Mouse (Mus musculus) limb, embryonic 13.5 days (tissue): ENCODE measurements around the gene Ube2o. TPM values are rescaled to one million over a fixed set of nuclear protein-coding genes. Genes with fewer than 3 reads are reported as not detected.

Experiments used
- ATAC-seq: fragments of 200-750 bp; cut with Nextera tagmentation; 2 replicates; pipeline ENCODE4 v1.8.0; 2017; ENCODE audit warnings: low read depth, moderate number of reproducible peaks, moderate TSS enrichment; ENCODE audit not compliant: low FRiP score
- H3K27ac ChIP-seq: fragments of 300-500 bp; sonication (generic); 2 replicates; pipeline ENCODE4 v1.5.1; 2015; ENCODE audit warnings: inconsistent platforms, mild to moderate bottlenecking, moderate library complexity
- H3K27me3 ChIP-seq: fragments of 300-500 bp; sonication (generic); 2 replicates; pipeline ENCODE4 v1.6.1; 2015; ENCODE audit warnings: mild to moderate bottlenecking, inconsistent platforms
- H3K36me3 ChIP-seq: fragments of 300-500 bp; sonication (generic); 2 replicates; pipeline ENCODE4 v1.6.1; 2015; ENCODE audit warnings: inconsistent platforms, mild to moderate bottlenecking, moderate library complexity
- H3K4me1 ChIP-seq: fragments of 300-500 bp; sonication (generic); 2 replicates; pipeline ENCODE4 v1.6.1; 2015; ENCODE audit warnings: inconsistent platforms
- H3K4me2 ChIP-seq: fragments of 300-500 bp; sonication (generic); replicated peaks from 2 replicates; pipeline ENCODE4 v1.6.1; 2015; ENCODE audit warnings: inconsistent platforms, mild to moderate bottlenecking, moderate library complexity
- H3K4me3 ChIP-seq: fragments of 300-500 bp; sonication (generic); 2 replicates; pipeline ENCODE4 v1.5.1; 2015; ENCODE audit warnings: moderate library complexity, mild to moderate bottlenecking, inconsistent platforms
- H3K9ac ChIP-seq: fragments of 300-500 bp; sonication (generic); 2 replicates; pipeline ENCODE4 v1.6.1; 2015; ENCODE audit warnings: mild to moderate bottlenecking, inconsistent platforms
- H3K9me3 ChIP-seq: fragments of 300-500 bp; sonication (generic); 2 replicates; pipeline ENCODE4 v1.6.1; 2016; ENCODE audit warnings: inconsistent platforms
- WGBS: fragments of 180-500 bp; shearing (Covaris S2); methylation state at CpG from one replicate; pipeline ENCODE4 v1.1.7; 2015; 5-methylcytosine and 5-hydroxymethylcytosine counted together
- polyA plus RNA-seq: library from polyadenylated mRNA; unstranded; fragments of >200 nt; fragmentation: Nextera tagmentation; extraction: Ambion mirVana; gene quantifications from 2 replicates; pipeline ENCODE4 v1.2.1, GENCODE M21; 2015

The Ube2o gene
- polyA plus RNA-seq, 1 experiment from 2014 or later, result 10.3 TPM

- Histone ChIP-seq H3K27ac (no peak overlapping the region), H3K9me3 (no peaks in the 10 kb centered on the region), H3K36me3 (no peaks in the 10 kb centered on the region; the same call in 1 of the 2 replicates), H3K4me1 (peaks cover 51% of the 10 kb centered on the region), H3K27me3 (no peaks in the 10 kb centered on the region), H3K4me3 (no peak overlapping the region), H3K9ac (peak overlapping the region; percentile 27; the same call in 1 of the 2 replicates), H3K4me2 (0 out of 2 replicates have a peak overlapping the region, but pooled peaks have one; percentile 2)
- 0 out of 2 replicates have a peak, but pooled peaks have one; percentile 24 for ATAC-seq
- 58% methylated on average over 12 of the region's 12 CpGs for WGBS
Measured at GRCm38 (mm10) chr11:116572756-116573543, 8.3 kb downstream of the Ube2o start.

- Histone ChIP-seq H3K9me3 (no peaks in the 10 kb centered on the region), H3K36me3 (no peaks in the 10 kb centered on the region; the same call in 1 of the 2 replicates), H3K4me1 (peaks cover 51% of the 10 kb centered on the region), H3K27me3 (no peaks in the 10 kb centered on the region), H3K4me2 (no peak overlapping the region), H3K9ac (no peak overlapping the region), H3K4me3 (no peak overlapping the region), H3K27ac (no peak overlapping the region)
- 73% methylated on average over 19 of the region's 19 CpGs for WGBS
- ATAC-seq, result no peak
Measured at GRCm38 (mm10) chr11:116571767-116572679, 9.2 kb downstream of the Ube2o start.

GRCm38 (mm10) chr11:116570821-116571220 is 10.4 kb downstream of the Ube2o start:
- H3K9ac ChIP-seq, result no peak overlapping the region
- no peak overlapping the region for H3K27ac ChIP-seq
- H3K9me3 ChIP-seq, result no peaks in the 10 kb centered on the region
- no peaks in the 10 kb centered on the region for H3K27me3 ChIP-seq
- H3K4me3 ChIP-seq, result no peak overlapping the region
- H3K4me2 ChIP-seq, result no peak overlapping the region
- H3K36me3 ChIP-seq, result no peaks in the 10 kb centered on the region; the same call in 1 of the 2 replicates
- ATAC-seq, result no peak
- peaks cover 42% of the 10 kb centered on the region for H3K4me1 ChIP-seq
- WGBS, result 82% methylated on average over 7 of the region's 7 CpGs

- 83% methylated on average over 8 of the region's 8 CpGs for WGBS
- ATAC-seq, result no peak
- Histone ChIP-seq H3K4me1 (peaks cover 20% of the 10 kb centered on the region; the same call in 1 of the 2 replicates), H3K9ac (no peak overlapping the region), H3K4me3 (no peak overlapping the region), H3K27ac (no peak overlapping the region), H3K27me3 (no peaks in the 10 kb centered on the region), H3K4me2 (no peak overlapping the region), H3K9me3 (no peaks in the 10 kb centered on the region), H3K36me3 (no peaks in the 10 kb centered on the region; the same call in 1 of the 2 replicates)
Measured at GRCm38 (mm10) chr11:116567531-116567930, 13.7 kb downstream of the Ube2o start.

- Histone ChIP-seq H3K9me3 (no peaks in the 10 kb centered on the region), H3K27me3 (no peaks in the 10 kb centered on the region), H3K4me2 (no peak overlapping the region), H3K9ac (no peak overlapping the region), H3K36me3 (no peaks in the 10 kb centered on the region), H3K4me1 (peaks cover 13% of the 10 kb centered on the region; the same call in 1 of the 2 replicates), H3K27ac (no peak overlapping the region), H3K4me3 (no peak overlapping the region)
- WGBS, result 39% methylated on average over 7 of the region's 7 CpGs
- ATAC-seq, result no peak
Measured at GRCm38 (mm10) chr11:116565283-116566041, 15.8 kb downstream of the Ube2o start.

- ATAC-seq, result no peak
- Histone ChIP-seq H3K9me3 (no peaks in the 10 kb centered on the region), H3K4me1 (peaks cover 39% of the 10 kb centered on the region), H3K27me3 (no peaks in the 10 kb centered on the region), H3K9ac (no peak overlapping the region), H3K27ac (no peak overlapping the region), H3K36me3 (peaks cover 3% of the 10 kb centered on the region; the same call in 1 of the 2 replicates), H3K4me2 (no peak overlapping the region), H3K4me3 (no peak overlapping the region)
- WGBS, result 55% methylated on average over 6 of the region's 6 CpGs
Measured at GRCm38 (mm10) chr11:116556308-116556707, 24.9 kb downstream of the Ube2o start.

- ATAC-seq, result no peak
- Histone ChIP-seq H3K36me3 (peaks cover 3% of the 10 kb centered on the region; the same call in 1 of the 2 replicates), H3K9ac (no peak overlapping the region), H3K27me3 (no peaks in the 10 kb centered on the region), H3K27ac (no peak overlapping the region; the same call in 1 of the 2 replicates), H3K4me1 (peaks cover 46% of the 10 kb centered on the region), H3K9me3 (no peaks in the 10 kb centered on the region), H3K4me2 (no peak overlapping the region), H3K4me3 (no peak overlapping the region)
- WGBS, result 73% methylated on average over 1 of the region's 1 CpGs
Measured at GRCm38 (mm10) chr11:116555572-116555971, 25.7 kb downstream of the Ube2o start.

GRCm38 (mm10) chr11:116554171-116554878 is 26.9 kb downstream of the Ube2o start:
- WGBS, result 46% methylated on average over 12 of the region's 12 CpGs
- ATAC-seq, result no peak

GRCm38 (mm10) chr11:116552194-116552593 is 29.1 kb downstream of the Ube2o start:
- Histone ChIP-seq H3K4me2 (no peak overlapping the region), H3K4me3 (no peak overlapping the region), H3K9ac (no peak overlapping the region), H3K9me3 (no peaks in the 10 kb centered on the region), H3K27ac (no peak overlapping the region), H3K27me3 (no peaks in the 10 kb centered on the region), H3K36me3 (peaks cover 18% of the 10 kb centered on the region), H3K4me1 (peaks cover 43% of the 10 kb centered on the region)
- WGBS, result 56% methylated on average over 1 of the region's 1 CpGs
- no peak for ATAC-seq

More at GRCm38 (mm10) chr11:116554171-116554878, 26.9 kb downstream of the Ube2o start:
- Histone ChIP-seq H3K27me3 (no peaks in the 10 kb centered on the region), H3K4me2 (no peak overlapping the region), H3K4me1 (peaks cover 54% of the 10 kb centered on the region), H3K4me3 (no peak overlapping the region), H3K36me3 (peaks cover 3% of the 10 kb centered on the region; the same call in 1 of the 2 replicates), H3K9me3 (no peaks in the 10 kb centered on the region), H3K27ac (no peak overlapping the region), H3K9ac (no peak overlapping the region; the same call in 1 of the 2 replicates)

GRCm38 (mm10) chr11:116550748-116551147 is 30.5 kb downstream of the Ube2o start:
- peaks cover 33% of the 10 kb centered on the region for H3K36me3 ChIP-seq
- no peak overlapping the region for H3K4me2 ChIP-seq
- WGBS, result 41% methylated on average over 7 of the region's 7 CpGs
- H3K4me1 ChIP-seq, result peaks cover 36% of the 10 kb centered on the region
- H3K9ac ChIP-seq, result no peak overlapping the region
- H3K27me3 ChIP-seq, result no peaks in the 10 kb centered on the region
- H3K9me3 ChIP-seq, result no peaks in the 10 kb centered on the region
- no peak for ATAC-seq
- no peak overlapping the region for H3K4me3 ChIP-seq
- no peak overlapping the region for H3K27ac ChIP-seq
